Mouse (Mus musculus) layer of hippocampus, adult 8-10 months (tissue): ENCODE measurements at regions not wholly inside any gene's neighbourhood (a gene's known extent, or its start where the extent isn't known, plus 50 kb on each side); places are given as distances from the start of the nearest gene placed in this dataset.

Experiments used
- DNase-seq, 2 experiments: peaks; one replicate each; pipeline ENCODE4 v3.0.0; 2022; ENCODE audit warnings: low spot score in 2 of 2

GRCm38 (mm10) chr8:44828026-44828425 lies 107.2 kb upstream of the Fat1 start:
- no peak for DNase-seq

- no peak for DNase-seq
These were observed 96.8 kb upstream of the Fat1 start for GRCm38 (mm10) chr8:44838431-44838830.

- no peak for DNase-seq
These were observed 95.6 kb upstream of the Fat1 start for GRCm38 (mm10) chr8:44839504-44840209.

GRCm38 (mm10) chr8:44840646-44841045 lies 94.6 kb upstream of the Fat1 start:
- no peak for DNase-seq

GRCm38 (mm10) chr8:44844362-44844761 lies 90.9 kb upstream of the Fat1 start:
- no peak for DNase-seq

- no peak for DNase-seq
These were observed 83.0 kb upstream of the Fat1 start for GRCm38 (mm10) chr8:44852223-44852622.

GRCm38 (mm10) chr8:44855115-44855514 lies 80.1 kb upstream of the Fat1 start:
- no peak for DNase-seq

GRCm38 (mm10) chr8:44867202-44867601 lies 68.0 kb upstream of the Fat1 start:
- no peak for DNase-seq

GRCm38 (mm10) chr8:44867666-44868065 lies 67.6 kb upstream of the Fat1 start:
- DNase-seq: no peak

- no peak for DNase-seq
These were observed 58.2 kb upstream of the Fat1 start for GRCm38 (mm10) chr8:44877066-44877465.

GRCm38 (mm10) chr8:44878208-44878607 lies 57.0 kb upstream of the Fat1 start:
- DNase-seq: no peak

- no peak for DNase-seq
These were observed 56.1 kb upstream of the Fat1 start for GRCm38 (mm10) chr8:44879186-44879585.

GRCm38 (mm10) chr8:44884399-44885006 lies 50.7 kb upstream of the Fat1 start:
- DNase-seq: no peak
